Mouse (Mus musculus) 416B (cell line): Measurements from ENCODE around the gene Prl7a1.

ENCODE experiments used
- DNase-seq: peaks from one replicate; pipeline ENCODE4 v3.0.0; 2011; ENCODE audit warnings: low read depth

Prl7a1 gene

GRCm38 (mm10) chr13:27642393-27642792, at the start of gene Prl7a1:
Gene Prl7a1 (minus strand): TSS chr13:27642493.
- no peak for DNase-seq

DNA sequence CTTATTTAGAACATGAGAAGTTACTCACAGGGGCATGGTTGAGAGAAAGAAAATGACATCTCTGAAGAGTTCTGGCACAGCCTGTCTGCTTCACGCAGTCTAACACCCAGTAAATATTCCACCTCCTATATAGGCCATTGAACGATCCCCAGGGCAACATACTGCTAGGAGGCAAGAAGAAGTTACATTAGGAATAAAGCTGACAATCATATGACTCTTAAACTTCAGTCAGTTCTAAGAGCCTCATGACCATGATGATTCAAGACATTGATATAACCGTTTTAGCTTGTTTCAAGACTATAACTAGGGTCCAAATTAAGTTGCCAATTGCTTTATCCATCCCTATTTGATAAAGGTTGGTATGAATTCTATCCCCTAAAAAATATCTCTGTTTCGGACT, 25.6 kb upstream of the Prl7a1 start, which contains the start of gene Prl7a2:
Gene Prl7a2 (minus strand): TSS at position 101 of the 400 bp plus-strand sequence.
- DNase-seq: no peak

DNA sequence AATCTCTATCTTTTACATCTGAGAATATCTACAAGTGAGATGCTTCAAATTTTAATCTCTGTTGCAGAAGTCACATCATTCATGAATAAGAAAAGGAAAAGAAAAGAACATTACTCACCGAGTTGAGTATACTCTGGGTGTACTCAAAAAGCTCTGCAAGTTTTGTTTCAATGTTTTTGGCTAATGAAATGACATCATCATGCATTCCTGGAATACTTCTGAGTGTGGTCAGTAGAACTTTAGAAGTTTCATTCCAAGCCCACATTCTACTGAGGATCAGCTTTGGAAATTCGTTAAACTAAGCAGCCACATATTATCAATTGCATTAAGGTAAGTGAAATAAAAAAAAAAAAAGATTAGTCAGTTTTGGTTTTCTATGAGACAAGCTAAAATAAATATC, 18.5 kb upstream of the Prl7a1 start:
- DNase-seq: no peak

DNA sequence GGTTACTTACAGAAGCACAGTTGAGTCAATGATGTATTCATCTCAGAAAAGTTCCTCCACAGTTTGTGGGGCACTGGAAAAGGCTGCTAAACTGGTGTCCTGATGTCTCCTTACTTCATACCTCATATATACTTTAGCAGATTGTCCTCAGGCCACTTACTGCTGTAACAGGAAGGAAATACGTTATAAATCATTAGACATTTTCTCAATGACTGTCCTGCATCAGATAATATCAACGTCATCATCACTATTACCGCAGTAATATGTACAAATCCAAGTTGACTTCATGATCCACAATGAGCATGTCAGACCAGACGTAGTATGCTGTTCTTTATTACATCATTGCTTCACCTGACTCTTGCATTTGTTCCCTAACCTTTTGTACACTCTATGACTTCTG, 31.8 kb downstream of the Prl7a1 start, which contains the start of gene Prl7b1:
Gene Prl7b1 (minus strand): TSS at position 101 of the 400 bp plus-strand sequence.
- no peak for DNase-seq
